Mouse (Mus musculus) MN1 (cell line): Measurements from ENCODE around the gene Chd6.

Source experiments
- DNase-seq: peaks from one replicate; pipeline ENCODE4 v3.0.0-alpha.2; 2016; ENCODE audit warnings: low spot score

The Chd6 gene

GRCm38 (mm10) chr2:161066097-161066759 is 42.6 kb downstream of the Chd6 start:
- no peak for DNase-seq

- no peak for DNase-seq
These were observed 43.3 kb downstream of the Chd6 start for GRCm38 (mm10) chr2:161065594-161065993.

- DNase-seq: no peak
These were observed 44.0 kb downstream of the Chd6 start for GRCm38 (mm10) chr2:161064836-161065235.

GRCm38 (mm10) chr2:161058841-161059240 is 50.0 kb downstream of the Chd6 start:
- DNase-seq: no peak

GRCm38 (mm10) chr2:161053765-161054164 is 55.1 kb downstream of the Chd6 start:
- DNase-seq: no peak

GRCm38 (mm10) chr2:161052175-161052574 is 56.7 kb downstream of the Chd6 start:
- no peak for DNase-seq

GRCm38 (mm10) chr2:161049426-161049825 is 59.4 kb downstream of the Chd6 start:
- no peak for DNase-seq

- no peak for DNase-seq
These were observed 64.2 kb downstream of the Chd6 start for GRCm38 (mm10) chr2:161044492-161045201.

- DNase-seq: no peak
These were observed 66.0 kb downstream of the Chd6 start for GRCm38 (mm10) chr2:161042874-161043273.

- DNase-seq: no peak
These were observed 68.1 kb downstream of the Chd6 start for GRCm38 (mm10) chr2:161040743-161041142.

- no peak for DNase-seq
These were observed 71.1 kb downstream of the Chd6 start for GRCm38 (mm10) chr2:161037766-161038165.

- DNase-seq: no peak
These were observed 75.7 kb downstream of the Chd6 start for GRCm38 (mm10) chr2:161033141-161033540.

GRCm38 (mm10) chr2:161032394-161032793 is 76.5 kb downstream of the Chd6 start:
- peak; percentile 37 for DNase-seq

- DNase-seq: peak; percentile 23
These were observed 84.3 kb downstream of the Chd6 start for GRCm38 (mm10) chr2:161024606-161025005.

- peak; percentile 51 for DNase-seq
These were observed 91.0 kb downstream of the Chd6 start for GRCm38 (mm10) chr2:161017913-161018312.

- DNase-seq: no peak
These were observed 96.2 kb downstream of the Chd6 start for GRCm38 (mm10) chr2:161012577-161013251.

- DNase-seq: no peak
These were observed 104.5 kb downstream of the Chd6 start for GRCm38 (mm10) chr2:161004338-161004737.

- no peak for DNase-seq
These were observed 111.7 kb downstream of the Chd6 start for GRCm38 (mm10) chr2:160996987-160997763.

- no peak for DNase-seq
These were observed 114.7 kb downstream of the Chd6 start for GRCm38 (mm10) chr2:160994181-160994580.

GRCm38 (mm10) chr2:160992465-160992864 is 116.4 kb downstream of the Chd6 start:
- no peak for DNase-seq

- DNase-seq: no peak
These were observed 118.4 kb downstream of the Chd6 start for GRCm38 (mm10) chr2:160990339-160991070.

GRCm38 (mm10) chr2:160987503-160987902 is 121.4 kb downstream of the Chd6 start:
- no peak for DNase-seq
